Mouse (Mus musculus) ES-E14 (cell line): Measurements from ENCODE around the gene Gnai1. TPM values are rescaled to one million over a fixed set of nuclear protein-coding genes. Genes with fewer than 3 reads are reported as not detected.

Experiments
- DNase-seq: peaks from one replicate; pipeline ENCODE4 v3.0.0-alpha.2; 2013; ENCODE audit warnings: low read depth, low spot score
- H3K27ac ChIP-seq: 2 replicates; pipeline ENCODE4 v1.5.1; 2012; ENCODE audit warnings: low read depth, mild to moderate bottlenecking, low read length, moderate library complexity, mixed read lengths; ENCODE audit not compliant: poor library complexity, insufficient read depth, severe bottlenecking
- H3K36me3 ChIP-seq: 2 replicates; pipeline ENCODE4 v1.6.1; 2012; ENCODE audit warnings: mild to moderate bottlenecking, low read length, moderate library complexity, mixed read lengths; ENCODE audit not compliant: control insufficient read depth, poor library complexity, insufficient read depth, severe bottlenecking
- H3K4me1 ChIP-seq, 2 experiments: fragments of 150-350 bp in 1 of 2; sonication (generic) in 1 of 2; 2 replicates each; pipeline ENCODE4 v1.6.1; 2012; ENCODE audit warnings: low read length in 2 of 2, mild to moderate bottlenecking in 1 of 2, mixed read lengths in 1 of 2; ENCODE audit not compliant: control insufficient read depth in 2 of 2, insufficient read depth in 2 of 2, poor library complexity in 1 of 2
- H3K4me3 ChIP-seq, 2 experiments: fragments of 150-350 bp in 1 of 2; sonication (generic) in 1 of 2; 2 replicates each; pipeline ENCODE4 v1.5.1; 2012; ENCODE audit warnings: low read length in 2 of 2, low read depth in 1 of 2, mild to moderate bottlenecking in 1 of 2, mixed read lengths in 1 of 2; ENCODE audit not compliant: insufficient read depth in 1 of 2, poor library complexity in 1 of 2, severe bottlenecking in 1 of 2
- H3K9ac ChIP-seq: 2 replicates; pipeline ENCODE4 v1.6.1; 2012; ENCODE audit warnings: low read depth, mild to moderate bottlenecking, low read length, mixed read lengths; ENCODE audit not compliant: poor library complexity, insufficient read depth, severe bottlenecking
- H3K9me3 ChIP-seq: fragments of 150-350 bp; sonication (generic); 2 replicates; pipeline ENCODE4 v1.6.1; 2012; ENCODE audit warnings: low read depth, mild to moderate bottlenecking, low read length; ENCODE audit not compliant: control insufficient read depth, insufficient read depth
- CHD2 ChIP-seq: IDR thresholded peaks from 2 replicates; pipeline ENCODE4 v1.6.1; 2014; ENCODE audit warnings: mild to moderate bottlenecking, low read depth, low read length, inconsistent platforms
- HCFC1 ChIP-seq: IDR thresholded peaks from 2 replicates; pipeline ENCODE4 v1.6.1; 2012; ENCODE audit warnings: low read length, inconsistent platforms, borderline replicate concordance; ENCODE audit not compliant: insufficient read depth
- MAFK ChIP-seq: IDR thresholded peaks from 2 replicates; pipeline ENCODE4 v1.6.1; 2014; ENCODE audit warnings: mild to moderate bottlenecking, low read depth, low read length, inconsistent platforms; ENCODE audit not compliant: insufficient read depth
- ZC3H11A ChIP-seq: IDR thresholded peaks from 2 replicates; pipeline ENCODE4 v1.6.1; 2012; ENCODE audit warnings: low read depth, mild to moderate bottlenecking, inconsistent platforms, low read length, borderline replicate concordance
- ZNF384 ChIP-seq: IDR thresholded peaks from 2 replicates; pipeline ENCODE4 v1.6.1; 2012; ENCODE audit warnings: low read depth, low read length, inconsistent platforms
- in situ Hi-C, 2 experiments: fragments of 600-800 bp; cut with MboI; formaldehyde crosslinking; loops; one replicate each; pipeline ENCODE4 v1.15.1; 2025; ENCODE audit warnings: low sequenced_read_pairs in 2 of 2, inconsistent platforms in 1 of 2; ENCODE audit not compliant: unreplicated experiment in 2 of 2
- total RNA-seq: library from RNA; depleted of rRNA; stranded (reverse); fragments of 300-350 nt; gene quantifications from 2 replicates; pipeline ENCODE4 v1.2.3, GENCODE M21; 2012

Gnai1 gene
- total RNA-seq, 1 experiment = 8.6 TPM

GRCm38 (mm10) chr5:18358778-18359177 is 1.4 kb downstream of the Gnai1 start:
- DNase-seq = no peak
- H3K9ac ChIP-seq = no peak overlapping the region
- H3K9me3 ChIP-seq = no peaks in the 10 kb centered on the region
- 0 out of 4 replicates have a peak, but pooled peaks cover 0 to 1% of the 10 kb centered on the region in 2 experiments for H3K4me1 ChIP-seq
- H3K36me3 ChIP-seq = no peaks in the 10 kb centered on the region
- no peak overlapping the region for H3K27ac ChIP-seq
- H3K4me3 ChIP-seq = peak overlapping the region in 1 of 2 experiments; percentile 80; a peak in 2 of 4 replicates
- in situ Hi-C loops = no loop called here
- TF ChIP-seq ZNF384 (no peak), ZC3H11A (no peak), MAFK (no peak), CHD2 (no peak), HCFC1 (no peak)

- Histone ChIP-seq H3K4me3 (no peak overlapping the region), H3K27ac (no peak overlapping the region), H3K9me3 (no peaks in the 10 kb centered on the region), H3K36me3 (no peaks in the 10 kb centered on the region), H3K4me1 (0 out of 4 replicates have a peak, but pooled peaks cover 0 to 1% of the 10 kb centered on the region in 2 experiments), H3K9ac (no peak overlapping the region)
- no peak for TF ChIP-seq MAFK
- no peak for TF ChIP-seq ZC3H11A
- TF ChIP-seq CHD2 = no peak
- no peak for TF ChIP-seq HCFC1
- TF ChIP-seq ZNF384 = no peak
- DNase-seq = peak; percentile 54
- in situ Hi-C loops = no loop called here
Measured at GRCm38 (mm10) chr5:18358191-18358590, 2.0 kb downstream of the Gnai1 start.

GRCm38 (mm10) chr5:18347297-18347696 is 12.9 kb downstream of the Gnai1 start:
- in situ Hi-C loops = no loop called here
- no peak overlapping the region for H3K4me3 ChIP-seq
- TF ChIP-seq ZNF384 (no peak), MAFK (no peak), CHD2 (no peak), HCFC1 (no peak), ZC3H11A (no peak)
- no peaks in the 10 kb centered on the region for H3K36me3 ChIP-seq
- H3K27ac ChIP-seq = no peak overlapping the region
- no peaks in the 10 kb centered on the region for H3K4me1 ChIP-seq
- H3K9me3 ChIP-seq = no peaks in the 10 kb centered on the region
- no peak overlapping the region for H3K9ac ChIP-seq
- no peak for DNase-seq

GRCm38 (mm10) chr5:18343455-18344142 is 16.6 kb downstream of the Gnai1 start:
- Histone ChIP-seq H3K4me1 (no peaks in the 10 kb centered on the region), H3K4me3 (no peak overlapping the region), H3K27ac (no peak overlapping the region), H3K36me3 (no peaks in the 10 kb centered on the region), H3K9ac (no peak overlapping the region), H3K9me3 (no peaks in the 10 kb centered on the region)
- no peak for DNase-seq
- in situ Hi-C loops = no loop called here
- TF ChIP-seq HCFC1 = no peak
- TF ChIP-seq MAFK = no peak
- TF ChIP-seq ZC3H11A = no peak
- TF ChIP-seq CHD2 = no peak
- TF ChIP-seq ZNF384 = no peak
